Mouse (Mus musculus): ENCODE results near the gene Hils1. TPM values are rescaled to one million over a fixed set of nuclear protein-coding genes. Genes with fewer than 3 reads are reported as not detected.

Gene Hils1
- total and polyA plus RNA-seq, 3 experiments: not detected

GRCm38 (mm10) chr11:95011416-95011815, 44.0 kb downstream of the Hils1 start:
- no peaks in the 10 kb centered on the region for H3K9me3 ChIP-seq (replicated peaks)
- no peak for ATAC-seq (ENCODE audit: extremely low read depth, insufficient number of reproducible peaks, low FRiP score, poor library complexity, severe bottlenecking)

GRCm38 (mm10) chr11:95012075-95012474, 44.7 kb downstream of the Hils1 start:
- ATAC-seq (ENCODE audit: extremely low read depth, insufficient number of reproducible peaks, low FRiP score, poor library complexity, severe bottlenecking) (peak; percentile 91), DNase-seq (ENCODE audit: low spot score) (peak; percentile 87)
- H3K4me3 ChIP-seq (ENCODE audit: low read depth, low read length): peak overlapping the region; percentile 83
- H3K4me1 ChIP-seq (ENCODE audit: insufficient read depth, low read depth, low read length): peaks cover 87% of the 10 kb centered on the region
- peaks cover 54% of the 10 kb centered on the region for H3K36me3 ChIP-seq (replicated peaks)
- no peaks in the 10 kb centered on the region for H3K9me3 ChIP-seq (replicated peaks)
- H3K27me3 ChIP-seq (ENCODE audit: insufficient read depth, low read length): no peaks in the 10 kb centered on the region
- no peak for TF ChIP-seq GATA2 (IDR thresholded peaks at IDR 0.05; ENCODE audit: borderline replicate concordance, low read depth, low read length)
- TF ChIP-seq POLR2AphosphoS5 (IDR thresholded peaks at IDR 0.05; ENCODE audit: insufficient replicate concordance, low read depth, low read length): no peak
- peak; percentile 95 for TF ChIP-seq TAL1 (conservative IDR thresholded peaks at IDR 0.05; ENCODE audit: low read depth, low read length)
- no peak for TF ChIP-seq GATA1 (IDR thresholded peaks at IDR 0.05; ENCODE audit: borderline replicate concordance, low read length)
- no peak for TF ChIP-seq CTCF (IDR thresholded peaks at IDR 0.05; ENCODE audit: low read depth, low read length)

More at GRCm38 (mm10) chr11:95011416-95011815, 44.0 kb downstream of the Hils1 start:
- H3K4me1 ChIP-seq (ENCODE audit: insufficient read depth, low read depth, low read length): peaks cover 87% of the 10 kb centered on the region
- peak overlapping the region; percentile 83 for H3K4me3 ChIP-seq (ENCODE audit: low read depth, low read length)
- DNase-seq (ENCODE audit: low spot score): no peak
- no peak for TF ChIP-seq GATA2 (IDR thresholded peaks at IDR 0.05; ENCODE audit: borderline replicate concordance, low read depth, low read length)
- TF ChIP-seq GATA1 (IDR thresholded peaks at IDR 0.05; ENCODE audit: borderline replicate concordance, low read length): no peak
- no peak for TF ChIP-seq TAL1 (conservative IDR thresholded peaks at IDR 0.05; ENCODE audit: low read depth, low read length)
- TF ChIP-seq POLR2AphosphoS5 (IDR thresholded peaks at IDR 0.05; ENCODE audit: insufficient replicate concordance, low read depth, low read length): no peak
- TF ChIP-seq CTCF (IDR thresholded peaks at IDR 0.05; ENCODE audit: low read depth, low read length): no peak
- H3K27me3 ChIP-seq (ENCODE audit: insufficient read depth, low read length): no peaks in the 10 kb centered on the region
- peaks cover 47% of the 10 kb centered on the region for H3K36me3 ChIP-seq (replicated peaks)

- peak overlapping the region; percentile 58; the same call in 1 of the 2 replicates for H3K4me3 ChIP-seq (ENCODE audit: low read depth, low read length)
- TF ChIP-seq POLR2AphosphoS5 (IDR thresholded peaks at IDR 0.05; ENCODE audit: insufficient replicate concordance, low read depth, low read length) (no peak), CTCF (IDR thresholded peaks at IDR 0.05; ENCODE audit: low read depth, low read length) (no peak), GATA2 (IDR thresholded peaks at IDR 0.05; ENCODE audit: borderline replicate concordance, low read depth, low read length) (no peak), TAL1 (conservative IDR thresholded peaks at IDR 0.05; ENCODE audit: low read depth, low read length) (no peak; the same call in 1 of the 2 replicates), GATA1 (IDR thresholded peaks at IDR 0.05; ENCODE audit: borderline replicate concordance, low read length) (no peak)
- peaks cover 87% of the 10 kb centered on the region for H3K4me1 ChIP-seq (ENCODE audit: insufficient read depth, low read depth, low read length)
These were observed 45.1 kb downstream of the Hils1 start for GRCm38 (mm10) chr11:95012487-95012886.

GRCm38 (mm10) chr11:95015484-95015883, 48.1 kb downstream of the Hils1 start:
- H3K4me3 ChIP-seq (ENCODE audit: low read depth, low read length): peak overlapping the region; percentile 32; the same call in 1 of the 2 replicates
- ATAC-seq (ENCODE audit: extremely low read depth, insufficient number of reproducible peaks, low FRiP score, poor library complexity, severe bottlenecking): no peak
- H3K27me3 ChIP-seq (ENCODE audit: insufficient read depth, low read length): no peaks in the 10 kb centered on the region
- TF ChIP-seq GATA2 (IDR thresholded peaks at IDR 0.05; ENCODE audit: borderline replicate concordance, low read depth, low read length): no peak
- no peak for TF ChIP-seq TAL1 (conservative IDR thresholded peaks at IDR 0.05; ENCODE audit: low read depth, low read length)
- no peak for TF ChIP-seq CTCF (IDR thresholded peaks at IDR 0.05; ENCODE audit: low read depth, low read length)
- no peak for TF ChIP-seq GATA1 (IDR thresholded peaks at IDR 0.05; ENCODE audit: borderline replicate concordance, low read length)
- TF ChIP-seq POLR2AphosphoS5 (IDR thresholded peaks at IDR 0.05; ENCODE audit: insufficient replicate concordance, low read depth, low read length): no peak
- peaks cover 79% of the 10 kb centered on the region for H3K36me3 ChIP-seq (replicated peaks)
- no peaks in the 10 kb centered on the region for H3K9me3 ChIP-seq (replicated peaks)
- no peak for DNase-seq (ENCODE audit: low spot score)
- peaks cover 94% of the 10 kb centered on the region for H3K4me1 ChIP-seq (ENCODE audit: insufficient read depth, low read depth, low read length)

More at GRCm38 (mm10) chr11:95012487-95012886, 45.1 kb downstream of the Hils1 start:
- no peak for DNase-seq (ENCODE audit: low spot score)
- no peaks in the 10 kb centered on the region for H3K9me3 ChIP-seq (replicated peaks)
- no peak for ATAC-seq (ENCODE audit: extremely low read depth, insufficient number of reproducible peaks, low FRiP score, poor library complexity, severe bottlenecking)
- H3K27me3 ChIP-seq (ENCODE audit: insufficient read depth, low read length): no peaks in the 10 kb centered on the region
- H3K36me3 ChIP-seq (replicated peaks): peaks cover 58% of the 10 kb centered on the region

Other genes with a start within 250 kb of the Hils1 start
- gene Cdc34b, start 225.8 kb upstream of the Hils1 start, total RNA-seq (2014; fragmentation: Nextera tagmentation): not detected in 2 replicates
- 0.27 TPM in 1 of 2 replicates, not detected in the other for gene Cdc34b, start 225.8 kb upstream of the Hils1 start, total RNA-seq (2017)
- gene Cdc34b, start 225.8 kb upstream of the Hils1 start, polyA plus RNA-seq (2012): 0.13 TPM in 1 of 2 replicates, not detected in the other
- gene Tmem92, start 184.9 kb upstream of the Hils1 start, total RNA-seq (2014; fragmentation: Nextera tagmentation): not detected in 2 replicates
- gene Tmem92, start 184.9 kb upstream of the Hils1 start, total RNA-seq (2017): 0.16 TPM in 1 of 2 replicates, not detected in the other
- gene Tmem92, start 184.9 kb upstream of the Hils1 start, polyA plus RNA-seq (2012): not detected in 2 replicates
- gene Col1a1, start 31.4 kb upstream of the Hils1 start, total RNA-seq (2014; fragmentation: Nextera tagmentation): not detected in 2 replicates
- gene Col1a1, start 31.4 kb upstream of the Hils1 start, total RNA-seq (2017): 1.9 TPM in 1 of 2 replicates, not detected in the other
- 0.01 TPM in 1 of 2 replicates, not detected in the other for gene Col1a1, start 31.4 kb upstream of the Hils1 start, polyA plus RNA-seq (2012)
- gene Sgca, start 8.7 kb downstream of the Hils1 start, total RNA-seq (2014; fragmentation: Nextera tagmentation): not detected in 2 replicates
- gene Sgca, start 8.7 kb downstream of the Hils1 start, total RNA-seq (2017): 0.06 and 0.87 TPM in 2 replicates
- gene Sgca, start 8.7 kb downstream of the Hils1 start, polyA plus RNA-seq (2012): not detected in 2 replicates
- gene Ppp1r9b, start 23.4 kb downstream of the Hils1 start, total RNA-seq (2014; fragmentation: Nextera tagmentation): 87.8 and 117 TPM in 2 replicates
- 68.2 and 83.2 TPM in 2 replicates for gene Ppp1r9b, start 23.4 kb downstream of the Hils1 start, total RNA-seq (2017)
- gene Ppp1r9b, start 23.4 kb downstream of the Hils1 start, polyA plus RNA-seq (2012): 207 and 233 TPM in 2 replicates
- 71.8 and 84.9 TPM in 2 replicates for gene Samd14, start 42.3 kb downstream of the Hils1 start, total RNA-seq (2014; fragmentation: Nextera tagmentation)
- 26.1 and 30.0 TPM in 2 replicates for gene Samd14, start 42.3 kb downstream of the Hils1 start, total RNA-seq (2017)
- gene Samd14, start 42.3 kb downstream of the Hils1 start, polyA plus RNA-seq (2012): 356 and 518 TPM in 2 replicates
- gene Pdk2, start 73.8 kb downstream of the Hils1 start, total RNA-seq (2014; fragmentation: Nextera tagmentation): 40.3 and 46.1 TPM in 2 replicates
- 3.7 and 3.9 TPM in 2 replicates for gene Pdk2, start 73.8 kb downstream of the Hils1 start, total RNA-seq (2017)
- 33.7 and 37.8 TPM in 2 replicates for gene Pdk2, start 73.8 kb downstream of the Hils1 start, polyA plus RNA-seq (2012)
- not detected in 2 replicates for gene Itga3, start 109.2 kb downstream of the Hils1 start, total RNA-seq (2014; fragmentation: Nextera tagmentation)
- gene Itga3, start 109.2 kb downstream of the Hils1 start, total RNA-seq (2017): 0.27 TPM in 1 of 2 replicates, not detected in the other
- not detected in 2 replicates for gene Itga3, start 109.2 kb downstream of the Hils1 start, polyA plus RNA-seq (2012)
- gene Dlx3, start 152.5 kb downstream of the Hils1 start, total RNA-seq (2014; fragmentation: Nextera tagmentation): not detected in 2 replicates
- gene Dlx3, start 152.5 kb downstream of the Hils1 start, total RNA-seq (2017): 0.11 TPM in 1 of 2 replicates, not detected in the other
- gene Dlx3, start 152.5 kb downstream of the Hils1 start, polyA plus RNA-seq (2012): not detected in 2 replicates
- not detected in 2 replicates for gene Dlx4, start 178.7 kb downstream of the Hils1 start, total RNA-seq (2014; fragmentation: Nextera tagmentation)
- 0.05 TPM in 1 of 2 replicates, not detected in the other for gene Dlx4, start 178.7 kb downstream of the Hils1 start, total RNA-seq (2017)
- not detected in 2 replicates for gene Dlx4, start 178.7 kb downstream of the Hils1 start, polyA plus RNA-seq (2012)